Mouse (Mus musculus): ENCODE results near the gene Zcchc14.
"Not testable (repeated sequence)": the region's sequence is repeated elsewhere in the genome, so short reads cannot be mapped to it uniquely, and the experiment has no call there.

Zcchc14 gene

DNA sequence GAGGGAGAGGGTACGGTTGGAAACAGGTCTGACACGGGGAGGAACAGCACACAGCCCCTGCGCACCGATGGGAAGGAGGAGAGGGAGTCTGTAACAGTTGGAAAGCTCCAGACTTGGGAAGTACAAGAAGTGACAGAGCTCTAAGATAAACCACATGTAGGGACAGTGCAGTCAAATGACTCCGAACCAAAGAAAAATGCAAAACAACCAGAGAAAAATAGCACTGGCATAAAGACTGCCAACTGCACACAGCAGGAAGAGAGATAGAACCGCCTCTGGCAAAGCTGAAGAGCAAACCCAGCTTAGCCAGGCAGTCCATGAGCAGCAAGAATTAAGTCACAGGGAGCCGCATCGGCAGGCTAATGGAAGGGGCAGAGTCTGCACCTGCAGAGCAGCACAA lies 29.7 kb downstream of the Zcchc14 start:
- DNase-seq (ENCODE audit: low read depth, low spot score), result no peak

- no peak for DNase-seq (ENCODE audit: low read depth, low spot score)
Observed at GRCm38 (mm10) chr8:121621879-121622278, 30.8 kb downstream of the Zcchc14 start.

GRCm38 (mm10) chr8:121620801-121621516 lies 31.7 kb downstream of the Zcchc14 start:
- DNase-seq (ENCODE audit: low read depth, low spot score), result no peak

DNA sequence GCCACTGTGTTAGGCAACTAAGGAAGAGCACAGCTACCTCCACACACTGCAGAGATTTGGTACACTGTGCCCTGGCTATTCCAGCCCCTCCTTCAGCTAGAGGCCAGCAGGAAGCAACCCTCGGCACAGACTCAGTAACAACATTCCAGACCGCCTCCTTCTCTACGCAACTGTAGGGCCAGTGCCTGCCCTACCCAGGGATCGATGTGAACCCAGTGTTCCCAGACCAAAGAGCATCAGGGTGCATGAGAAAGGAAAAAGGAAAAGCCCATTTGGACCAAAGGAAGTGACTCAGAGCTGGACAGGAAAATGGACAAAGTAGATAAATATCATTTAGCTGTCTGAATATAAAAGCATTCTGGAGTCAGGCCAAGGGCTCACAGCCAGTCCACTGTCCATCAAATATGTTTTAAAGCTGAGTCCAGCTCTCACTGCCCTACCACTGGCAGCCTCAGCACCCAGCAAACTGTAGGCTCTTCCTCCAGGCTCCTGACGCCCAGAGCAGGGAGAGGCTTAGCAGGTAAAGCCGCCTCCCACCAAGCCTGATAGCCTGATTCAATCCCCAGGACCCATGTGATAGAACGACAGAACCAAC lies 33.2 kb downstream of the Zcchc14 start:
- no peak for DNase-seq (ENCODE audit: low read depth, low spot score)

GRCm38 (mm10) chr8:121613419-121613818 lies 39.3 kb downstream of the Zcchc14 start:
- no peak for DNase-seq (ENCODE audit: low read depth, low spot score)

DNA sequence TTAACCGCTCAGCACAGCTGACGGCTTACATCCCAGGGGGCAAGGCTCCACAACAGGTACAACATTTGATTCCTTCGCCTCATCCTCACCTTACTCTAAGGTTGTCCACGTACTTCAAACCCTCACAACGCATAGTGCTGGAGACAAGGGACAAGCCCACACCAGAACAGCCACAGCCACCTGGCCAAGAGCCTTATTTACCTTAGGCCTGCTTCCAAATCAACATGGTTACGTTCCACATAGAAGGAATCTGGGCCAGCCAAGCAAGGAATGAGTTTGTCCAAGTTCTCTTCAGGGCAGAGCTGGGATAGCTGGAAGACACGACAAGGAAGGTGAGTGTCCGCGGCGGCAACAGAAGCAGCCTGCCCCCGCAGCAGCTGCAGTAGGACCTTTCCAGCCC lies 42.8 kb downstream of the Zcchc14 start:
- DNase-seq (ENCODE audit: low read depth, low spot score), result no peak

DNA sequence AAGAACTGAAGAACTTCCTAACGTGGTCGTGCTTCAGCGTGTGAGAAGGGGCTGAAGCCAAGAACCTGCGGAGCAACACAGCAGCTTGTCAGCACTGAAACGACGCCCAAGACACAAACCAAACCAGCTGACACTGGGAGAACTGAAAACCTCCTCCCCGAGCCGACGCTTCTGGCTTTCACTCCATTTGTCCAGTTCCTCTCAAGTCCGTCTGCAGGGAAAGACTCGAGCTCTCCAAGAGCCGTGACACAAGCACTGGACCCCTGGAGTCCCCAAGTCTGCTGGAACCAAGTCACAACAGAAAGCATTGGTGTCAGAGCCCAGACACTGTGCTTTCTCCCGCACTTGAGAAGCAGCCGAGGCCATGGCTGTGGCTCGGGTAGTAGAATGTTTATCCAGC lies 43.5 kb downstream of the Zcchc14 start:
- DNase-seq (ENCODE audit: low read depth, low spot score), result no peak

DNA sequence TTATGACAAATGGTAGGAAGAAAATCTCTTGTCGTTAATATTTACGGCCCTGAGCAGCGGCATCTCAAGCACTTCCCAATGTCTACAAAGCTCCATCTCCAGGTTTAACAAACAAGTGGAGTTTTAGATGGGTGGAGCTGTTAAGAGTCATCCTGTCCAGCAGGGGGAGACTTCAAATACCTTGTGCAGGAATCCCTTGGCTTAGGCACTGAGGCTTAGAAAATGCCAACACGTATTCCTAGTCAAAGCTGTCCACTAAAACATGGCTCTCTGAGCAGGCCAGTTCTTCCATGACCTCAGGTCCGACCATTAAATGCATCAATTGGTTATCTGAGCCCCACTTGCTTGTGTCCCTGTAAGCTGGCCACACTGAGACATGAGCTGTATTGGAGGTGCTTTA lies 45.0 kb downstream of the Zcchc14 start:
- DNase-seq (ENCODE audit: low read depth, low spot score), result peak; percentile 81

DNA sequence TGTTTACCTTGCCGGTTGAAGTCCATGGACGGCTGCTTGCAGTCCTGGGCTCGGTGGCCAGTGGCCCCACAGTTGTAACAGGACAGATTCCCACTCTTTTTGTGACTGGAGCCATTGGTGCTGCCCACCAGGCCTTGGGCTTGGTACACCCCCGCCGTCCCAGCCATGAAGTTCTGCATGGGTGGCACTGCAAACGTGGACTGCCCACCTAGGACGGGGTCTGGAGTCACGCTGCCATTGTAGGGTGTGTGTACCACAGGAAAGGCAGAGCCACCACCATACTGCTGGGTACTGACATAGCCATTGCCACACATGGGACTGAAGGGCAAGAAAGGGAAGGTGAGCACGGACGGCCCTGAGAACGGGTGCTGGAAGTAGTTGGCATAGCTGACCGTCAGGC lies 48.9 kb downstream of the Zcchc14 start:
- DNase-seq (ENCODE audit: low read depth, low spot score), result no peak

GRCm38 (mm10) chr8:121602860-121603259 lies 49.8 kb downstream of the Zcchc14 start:
- DNase-seq (ENCODE audit: low read depth, low spot score), result peak; percentile 91

GRCm38 (mm10) chr8:121602411-121602810 lies 50.3 kb downstream of the Zcchc14 start:
- no peak for DNase-seq (ENCODE audit: low read depth, low spot score)

- no peak for DNase-seq (ENCODE audit: low read depth, low spot score)
Observed at GRCm38 (mm10) chr8:121599842-121600241, 52.9 kb downstream of the Zcchc14 start.

DNA sequence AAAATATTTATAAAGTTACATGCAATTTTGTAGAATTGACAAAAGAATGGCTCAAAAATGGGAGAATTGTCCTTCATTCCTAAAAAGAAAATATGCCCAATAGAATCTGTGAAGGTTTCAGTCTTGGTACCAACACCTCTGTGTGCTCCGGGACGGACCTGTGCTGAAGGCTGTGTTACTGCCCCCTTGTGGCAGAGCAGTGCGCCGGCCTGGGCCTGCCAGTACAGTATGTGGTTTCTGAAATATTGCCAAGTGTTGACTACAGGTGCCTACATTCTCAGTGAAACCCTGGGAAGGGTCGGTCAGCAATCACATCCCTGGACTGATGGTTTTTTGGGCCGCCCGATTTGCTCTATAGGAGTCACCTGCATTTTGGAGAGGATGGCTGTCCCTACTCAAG lies 53.8 kb downstream of the Zcchc14 start:
- DNase-seq (ENCODE audit: low read depth, low spot score), result peak; percentile 84

GRCm38 (mm10) chr8:121598190-121598589 lies 54.5 kb downstream of the Zcchc14 start:
- no peak for DNase-seq (ENCODE audit: low read depth, low spot score)

DNA sequence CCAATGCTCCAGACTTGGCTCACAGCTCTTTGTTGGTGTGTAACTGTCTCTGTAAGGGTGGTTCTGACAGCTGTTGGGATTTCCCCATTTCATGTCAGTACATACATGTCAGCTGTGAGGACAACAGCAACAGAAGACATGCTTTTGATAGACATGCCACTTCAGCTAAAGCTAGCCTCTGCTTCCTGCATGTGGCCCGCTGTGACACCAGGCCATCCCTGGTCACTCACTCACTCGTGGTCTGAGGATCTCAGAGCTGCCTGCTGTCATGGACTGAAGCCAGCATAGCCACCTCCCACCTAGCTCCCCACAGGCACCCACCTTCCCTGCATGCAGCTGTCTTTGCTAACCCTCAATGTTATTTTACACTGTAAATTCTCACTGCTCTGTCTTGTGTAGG lies 55.2 kb downstream of the Zcchc14 start:
- not testable (repeated sequence) for DNase-seq (ENCODE audit: low read depth, low spot score)

DNA sequence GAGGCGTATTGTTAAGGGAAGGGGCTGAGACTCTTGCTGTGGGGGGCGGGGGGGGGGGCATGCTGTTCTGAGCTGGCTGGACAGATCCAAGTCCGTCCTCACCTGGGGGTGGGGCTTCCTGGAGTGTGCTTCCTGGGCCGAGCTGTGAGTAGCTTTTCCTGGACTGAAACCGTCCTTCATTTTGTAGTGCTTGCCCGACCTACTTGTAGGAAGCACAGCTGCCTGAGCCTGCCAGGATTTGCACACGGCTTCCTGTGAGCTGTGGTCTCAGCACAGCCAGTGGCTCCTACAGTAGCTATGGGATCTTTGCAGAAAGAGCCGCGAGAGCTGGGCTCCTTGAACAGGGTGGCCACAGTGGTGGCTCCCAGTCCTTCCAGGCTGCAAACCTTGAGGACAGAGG lies 58.7 kb downstream of the Zcchc14 start:
- DNase-seq (ENCODE audit: low read depth, low spot score), result no peak

- no peak for DNase-seq (ENCODE audit: low read depth, low spot score)
Observed at GRCm38 (mm10) chr8:121593293-121593692, 59.4 kb downstream of the Zcchc14 start.

- peak; percentile 87 for DNase-seq (ENCODE audit: low read depth, low spot score)
Observed at GRCm38 (mm10) chr8:121591178-121592066, 61.3 kb downstream of the Zcchc14 start.

- peak; percentile 93 for DNase-seq (ENCODE audit: low read depth, low spot score)
Observed at GRCm38 (mm10) chr8:121590203-121591177, 62.2 kb downstream of the Zcchc14 start, which contains the start of gene Map1lc3b. Gene Map1lc3b, plus strand, starts transcription at chr8:121590361.

DNA sequence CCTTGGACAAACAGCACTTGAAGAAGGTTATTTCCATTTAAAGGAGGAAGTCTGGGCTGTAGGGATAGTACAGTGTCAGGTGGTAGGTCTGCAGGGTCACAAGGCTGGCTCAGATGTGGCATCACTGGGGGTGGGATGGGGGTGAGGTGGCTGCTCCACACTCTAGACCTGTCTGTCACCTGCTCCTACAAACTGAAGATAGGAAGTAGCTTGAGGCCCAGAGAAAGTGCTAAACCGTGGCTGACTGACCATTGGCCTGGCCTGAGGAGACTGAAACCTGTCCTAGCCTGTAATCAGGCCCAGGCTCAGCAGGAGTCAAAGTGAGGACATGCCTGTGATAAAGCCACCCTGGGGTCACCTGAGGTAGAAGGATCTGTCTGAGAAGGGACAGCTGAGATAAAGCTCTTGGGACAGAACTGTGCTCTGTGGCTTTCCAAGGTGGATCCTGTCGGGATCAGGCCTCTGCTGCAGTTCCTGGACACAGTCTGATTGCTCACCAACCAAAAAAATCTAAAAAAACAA lies 63.4 kb downstream of the Zcchc14 start:
- DNase-seq (ENCODE audit: low read depth, low spot score), result no peak

DNA sequence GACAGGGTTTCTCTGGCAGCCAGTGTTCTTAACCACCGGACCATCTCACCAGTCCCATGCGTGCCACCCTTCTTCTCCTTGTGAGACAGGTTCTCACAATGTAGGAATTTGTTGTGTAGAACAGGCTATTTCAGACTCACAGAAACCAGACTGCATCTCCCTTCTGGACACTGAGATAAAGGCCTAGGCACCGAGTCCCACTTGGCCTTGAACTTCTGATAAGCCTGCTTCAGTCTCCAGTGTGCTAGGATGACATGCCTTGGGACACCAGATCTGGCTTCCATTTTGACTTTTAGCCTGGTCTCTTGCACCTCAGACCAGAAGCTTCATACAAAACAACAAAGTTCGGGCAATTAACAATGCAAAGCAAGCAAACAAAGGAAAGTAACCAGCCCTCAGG lies 64.0 kb downstream of the Zcchc14 start:
- no peak for DNase-seq (ENCODE audit: low read depth, low spot score)
